Mouse (Mus musculus) adrenal gland, adult 2 months (tissue): ENCODE measurements around the gene Pex13. TPM values are rescaled to one million over a fixed set of nuclear protein-coding genes. Genes with fewer than 3 reads are reported as not detected.
"Not testable (repeated sequence)": the region's sequence is repeated elsewhere in the genome, so short reads cannot be mapped to it uniquely, and the experiment has no call there.

ENCODE experiments used
- DNase-seq: peaks from one replicate; pipeline ENCODE4 v3.0.0; 2021
- polyA plus RNA-seq: library from polyadenylated mRNA; depleted of rRNA; stranded (reverse); fragments of >200 nt; gene quantifications from 2 replicates; pipeline ENCODE4 v1.2.3, GENCODE M21; 2012; rRNA removed
- total RNA-seq, 2 experiments: library from RNA; stranded (reverse); gene quantifications; 2 replicates each; pipeline ENCODE4 v1.2.3; 2021

Pex13 gene
- total and polyA plus RNA-seq, 3 experiments: 25.6 to 74.6 (median 66.5) TPM

DNA sequence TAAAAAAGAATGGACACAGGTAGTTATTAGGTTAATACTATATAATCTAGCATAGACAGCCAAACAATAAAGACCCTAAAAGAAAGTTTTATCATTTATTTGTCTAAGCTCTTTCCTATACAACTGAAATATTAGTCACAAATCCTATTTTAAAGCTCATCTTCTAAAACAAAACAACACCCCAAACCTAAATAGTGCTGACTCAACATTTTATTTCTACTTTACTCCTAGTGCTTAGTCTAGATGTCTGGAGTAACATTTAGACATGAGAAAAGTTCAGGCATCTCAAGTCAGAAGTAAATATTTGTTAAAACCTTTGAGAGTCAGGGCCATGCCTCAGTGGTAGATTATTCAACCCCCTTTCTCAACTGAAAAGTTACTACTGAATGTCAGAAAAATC lies 18.3 kb downstream of the Pex13 start:
- no peak for DNase-seq

DNA sequence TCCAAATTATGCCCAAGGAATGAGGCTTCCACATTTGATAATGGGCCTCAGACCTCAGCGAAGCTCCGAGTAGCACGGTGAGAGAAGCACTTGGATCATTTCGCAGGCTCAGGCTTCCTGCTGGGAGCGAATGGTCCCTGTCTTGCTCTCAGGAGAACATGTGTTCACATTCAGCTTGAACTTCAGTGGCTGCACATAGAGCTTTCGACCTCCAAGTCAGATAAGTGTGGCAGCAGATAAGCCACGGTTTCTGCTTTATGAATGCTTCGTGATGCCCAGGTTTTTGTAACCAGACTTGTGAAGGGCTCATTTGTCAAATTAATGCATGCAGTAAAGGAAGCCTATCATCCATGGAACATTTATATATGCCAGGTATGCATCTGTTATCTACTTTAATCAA lies 31.2 kb downstream of the Pex13 start:
- DNase-seq: no peak

DNA sequence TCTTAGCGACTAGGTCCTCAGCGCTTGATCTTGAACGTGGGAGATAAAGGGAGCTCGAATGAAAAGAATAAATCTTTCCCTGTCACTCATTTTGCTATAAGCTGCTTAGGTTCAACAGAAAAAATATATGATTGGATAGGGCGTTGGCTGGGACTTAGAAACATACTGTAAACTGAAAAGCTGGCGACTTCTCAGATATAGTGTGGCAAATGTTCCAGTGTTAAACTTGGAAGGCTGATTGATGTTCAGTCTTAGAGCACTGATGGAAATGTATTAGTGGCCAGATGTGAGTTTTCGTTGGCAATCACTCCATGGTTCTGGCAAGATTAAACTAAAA lies 31.9 kb downstream of the Pex13 start:
- no peak for DNase-seq

DNA sequence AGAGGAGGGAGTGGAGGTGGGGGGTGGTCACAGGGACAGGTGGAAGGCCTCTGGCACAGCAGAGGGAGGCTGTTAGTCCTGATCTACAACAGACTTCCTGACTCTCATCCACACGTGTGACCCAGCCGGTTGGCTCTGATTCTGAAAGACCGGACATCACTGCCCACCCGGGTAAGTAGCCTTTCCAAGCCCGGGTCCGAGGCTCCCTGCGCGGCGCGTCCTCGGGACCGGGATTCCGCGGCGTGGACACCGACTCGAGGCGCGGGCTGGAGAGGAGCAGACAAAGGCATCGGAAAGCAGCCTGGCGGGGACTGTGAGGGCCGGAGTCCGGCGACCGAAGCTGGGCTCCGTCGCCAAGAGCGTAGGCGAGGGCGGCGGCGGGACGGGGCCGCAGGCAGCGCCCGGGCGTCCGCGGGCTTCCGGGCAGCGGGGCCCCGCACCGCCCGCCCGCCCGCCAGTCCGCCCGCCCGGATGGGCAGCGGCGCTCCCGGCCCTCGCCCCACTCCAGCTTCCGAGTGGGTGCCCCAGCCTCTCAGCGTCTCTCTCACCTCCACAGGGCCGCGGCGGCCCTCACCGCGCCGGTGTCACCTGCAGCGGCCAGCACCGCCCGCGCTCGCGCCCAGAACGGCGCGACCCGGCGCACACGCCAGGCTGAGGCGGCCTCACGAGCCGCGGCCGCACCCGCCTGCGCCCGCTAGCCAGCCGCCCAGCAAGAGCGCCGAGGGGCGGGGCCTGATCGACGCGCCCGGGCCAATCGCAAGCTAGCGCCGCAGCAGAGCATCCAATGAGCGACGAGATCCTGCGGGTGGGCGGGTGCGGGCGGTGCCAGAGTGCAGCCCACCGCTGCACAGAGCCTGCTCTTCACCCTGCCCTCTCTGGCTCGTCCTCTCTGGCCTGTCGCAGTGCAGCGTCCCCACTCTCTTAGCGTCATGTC lies 32.5 kb downstream of the Pex13 start, which contains the start of gene 0610010F05Rik:
Gene 0610010F05Rik, minus strand, starts transcription at position 695 of the 934 bp plus-strand sequence.
- DNase-seq: peak; percentile 92

DNA sequence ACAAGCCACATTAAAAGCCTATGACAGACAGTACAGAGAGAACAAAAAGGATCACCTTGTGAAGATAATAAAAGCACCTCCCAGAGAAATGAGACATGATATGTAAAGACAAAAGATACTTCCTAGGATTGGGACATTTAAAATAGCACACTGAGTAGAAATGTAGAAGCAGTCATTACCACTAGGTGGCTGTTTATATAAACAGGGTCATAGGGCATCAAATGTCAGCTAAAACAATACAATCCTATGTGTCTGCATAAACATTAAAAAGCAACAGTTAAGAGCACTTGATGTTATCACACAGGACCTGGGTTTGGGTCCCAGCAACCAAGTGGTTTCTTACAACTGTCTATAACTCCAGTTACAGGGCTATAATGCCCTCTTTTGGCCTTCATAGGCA lies 35.1 kb downstream of the Pex13 start:
- DNase-seq: no peak

DNA sequence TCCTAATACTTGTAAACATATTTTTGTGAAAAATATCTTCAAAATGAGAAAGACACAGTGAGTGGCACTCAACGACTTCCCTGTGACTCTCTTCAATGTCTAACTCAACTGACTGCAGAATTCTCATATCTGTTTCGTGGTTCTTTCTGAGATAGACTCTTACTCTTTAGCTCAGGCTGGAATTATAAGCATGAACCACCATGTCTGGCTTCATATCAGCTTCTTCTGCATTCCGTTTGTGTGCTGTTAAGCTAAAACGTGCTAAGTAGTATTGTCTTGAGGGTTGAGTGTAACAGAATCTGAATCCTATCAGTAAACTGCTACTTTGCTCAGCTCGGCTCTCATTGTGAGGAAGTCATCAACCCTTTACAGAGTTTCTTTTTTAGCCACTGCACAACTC lies 46.8 kb downstream of the Pex13 start:
- DNase-seq: no peak

DNA sequence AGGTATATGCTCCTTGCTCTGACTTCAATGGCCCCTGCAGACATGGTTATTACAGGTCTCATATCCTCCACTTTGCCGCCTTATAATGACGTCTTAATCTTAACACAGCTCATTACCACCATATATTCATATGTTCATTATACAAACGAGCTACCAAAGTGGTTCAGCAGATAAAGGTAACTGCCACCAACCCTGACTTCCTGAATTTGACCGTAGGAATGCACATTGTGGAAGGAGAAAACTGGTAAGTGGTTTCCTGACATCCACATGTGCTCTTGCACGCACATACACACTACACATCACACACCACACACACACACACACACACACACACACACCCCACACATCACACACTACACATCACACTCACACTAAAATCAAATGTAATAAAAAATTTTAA lies 51.2 kb downstream of the Pex13 start:
- DNase-seq: no peak

DNA sequence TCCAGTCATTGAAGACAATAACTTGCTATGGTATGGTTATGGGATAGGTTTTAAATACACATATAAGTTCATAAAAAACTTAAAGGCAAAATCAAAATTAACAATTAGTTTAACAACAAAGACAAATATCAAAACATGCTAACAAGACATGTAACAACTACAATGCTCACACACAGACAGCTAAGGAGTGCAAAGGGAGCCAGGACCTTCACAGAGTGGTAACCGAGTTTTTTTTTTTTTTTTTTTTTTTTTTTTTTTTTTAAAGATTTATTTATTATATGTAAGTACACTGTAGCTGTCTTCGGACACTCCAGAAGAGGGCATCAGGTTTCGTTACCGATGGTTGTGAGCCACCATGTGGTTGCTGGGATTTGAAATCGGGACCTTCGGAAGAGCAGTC lies 58.5 kb downstream of the Pex13 start:
- DNase-seq: not testable (repeated sequence)

Other genes starting within 250 kb of the Pex13 start
- gene Ahsa2, start 167.9 kb downstream of the Pex13 start, total RNA-seq: 100 to 1,000 TPM in 1 of 2 experiments, 10 to 100 TPM in 1; 61.0 to 120 TPM
- gene Ahsa2, start 167.9 kb downstream of the Pex13 start, polyA plus RNA-seq: 7.7 and 8.0 TPM in 2 replicates
- gene 1700093K21Rik, start 144.8 kb downstream of the Pex13 start, total RNA-seq: not detected
- gene 1700093K21Rik, start 144.8 kb downstream of the Pex13 start, polyA plus RNA-seq: 0.45 TPM in 1 of 2 replicates, not detected in the other
- gene 0610010F05Rik, start 32.3 kb downstream of the Pex13 start, total RNA-seq: 10 to 100 TPM; 13.5 to 14.2 TPM
- gene 0610010F05Rik, start 32.3 kb downstream of the Pex13 start, polyA plus RNA-seq: 0.76 and 2.0 TPM in 2 replicates
- gene Pus10, start 285 bp downstream of the Pex13 start, total RNA-seq: 10 to 100 TPM; 18.0 to 22.3 TPM
- gene Pus10, start 285 bp downstream of the Pex13 start, polyA plus RNA-seq: 0.71 and 0.79 TPM in 2 replicates
- 1 to 10 TPM; 5.4 to 9.7 TPM for gene Rel, start 105.0 kb upstream of the Pex13 start, total RNA-seq
- 0.81 and 1.6 TPM in 2 replicates for gene Rel, start 105.0 kb upstream of the Pex13 start, polyA plus RNA-seq
- gene Papolg, start 229.3 kb upstream of the Pex13 start, total RNA-seq: 10 to 100 TPM; 10.6 to 14.0 TPM
- 1.2 and 1.3 TPM in 2 replicates for gene Papolg, start 229.3 kb upstream of the Pex13 start, polyA plus RNA-seq